Mouse (Mus musculus) CD4-positive, CD25-positive, alpha-beta regulatory T cell, adult 2 months (primary cell): Measurements from ENCODE around the gene Acta1.

Experiments
- DNase-seq: peaks from one replicate; pipeline ENCODE4 v3.0.0-alpha.2; 2012; ENCODE audit warnings: low read depth, low spot score

Acta1 gene

GRCm38 (mm10) chr8:123844341-123844740, 50.2 kb downstream of the Acta1 start:
- DNase-seq: no peak

GRCm38 (mm10) chr8:123842086-123842485, 52.5 kb downstream of the Acta1 start:
- no peak for DNase-seq
